Mouse (Mus musculus): Measurements from ENCODE around the gene Kcnmb3.

The Kcnmb3 gene

DNA sequence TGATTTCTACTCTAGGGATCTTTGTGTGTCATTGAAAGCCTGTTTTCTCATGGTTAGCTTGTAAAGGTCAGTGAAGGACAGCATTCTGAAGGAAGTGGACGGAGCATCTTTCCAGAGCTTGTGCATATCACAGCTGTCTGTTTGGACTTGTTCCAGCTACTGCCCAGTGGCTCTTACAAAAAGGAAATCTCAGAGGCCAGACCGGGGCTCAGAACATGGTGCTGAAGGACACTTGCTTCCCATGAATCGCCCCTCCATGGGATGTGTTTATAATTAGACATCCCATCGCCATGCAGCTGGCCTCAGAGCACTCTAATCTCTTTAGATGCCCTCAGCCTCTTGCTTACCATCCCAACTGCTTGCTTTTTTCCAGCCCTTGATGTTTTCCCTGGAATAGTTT is 63.1 kb downstream of the Kcnmb3 start:
- WGBS, result 47% methylated on average over 4 of the region's 4 CpGs

DNA sequence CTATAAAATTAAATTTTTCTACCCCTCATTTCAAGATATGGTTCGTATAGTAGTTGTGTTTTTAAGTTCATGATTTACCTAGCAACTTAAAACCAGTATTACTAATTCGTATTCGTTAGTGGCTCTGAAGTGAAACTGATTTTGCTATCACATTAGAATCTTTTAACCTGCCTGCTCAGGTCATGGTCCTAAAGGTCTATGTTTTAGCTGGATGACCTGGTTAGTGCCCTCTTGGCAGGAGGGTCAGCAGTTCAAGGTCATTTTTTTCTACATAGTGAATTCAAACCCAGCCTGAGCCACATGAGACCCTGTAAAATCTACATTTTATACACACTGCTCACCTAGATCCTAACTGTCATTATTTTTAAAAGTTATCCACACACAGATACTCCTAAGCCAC is 63.7 kb downstream of the Kcnmb3 start:
- 86% methylated on average over 3 of the region's 3 CpGs for WGBS

DNA sequence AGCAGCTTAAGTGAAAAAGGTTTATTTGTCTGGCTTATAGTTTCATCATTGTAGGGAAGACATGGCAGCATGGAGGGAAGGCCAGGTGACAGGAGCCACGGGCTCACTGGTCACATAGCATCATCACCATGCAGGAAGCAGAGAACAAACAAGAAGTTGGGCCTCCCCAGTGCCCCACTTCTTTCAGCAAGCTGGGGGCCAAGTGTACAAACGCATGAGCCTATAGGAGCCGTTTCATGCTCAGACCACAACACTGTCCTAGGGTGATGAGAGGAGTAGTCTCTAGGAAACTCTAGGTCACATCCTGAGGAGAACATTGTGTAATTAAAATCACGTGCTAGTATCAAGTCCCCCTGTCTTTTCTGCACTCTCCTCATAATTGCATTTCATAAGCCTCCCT is 64.3 kb downstream of the Kcnmb3 start:
- WGBS, result 62% methylated on average over 4 of the region's 4 CpGs

Data from cerebral cortex, adult 2 months (tissue).